Mouse (Mus musculus): ENCODE measurements around the gene Dio1. TPM values are rescaled to one million over a fixed set of nuclear protein-coding genes. Genes with fewer than 3 reads are reported as not detected.

The Dio1 gene
- total RNA-seq, 4 experiments from 2014 or later: 0.16 TPM; not detected in 3

DNA sequence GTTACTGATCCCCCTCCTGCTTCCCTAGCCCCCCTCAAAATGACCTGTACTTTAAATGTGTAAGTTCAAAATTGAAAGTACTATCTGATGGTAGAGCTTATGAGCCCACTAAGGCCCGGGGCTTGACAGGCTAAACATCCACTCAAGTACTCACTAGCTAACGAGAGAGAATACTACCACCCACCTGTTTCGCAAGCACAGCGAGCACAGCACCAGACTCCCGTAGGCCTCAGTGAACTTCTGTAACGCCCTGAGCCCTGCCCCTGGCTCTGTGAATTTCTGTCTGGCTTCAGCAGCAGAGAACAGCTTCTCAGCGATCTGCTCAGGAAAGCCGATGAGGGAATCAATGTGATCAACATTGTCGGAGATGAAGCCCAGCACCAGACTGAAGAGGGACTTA lies 59.9 kb downstream of the Dio1 start:
- DNase-seq (ENCODE audit: low spot score in 2 of 2): no peak

DNA sequence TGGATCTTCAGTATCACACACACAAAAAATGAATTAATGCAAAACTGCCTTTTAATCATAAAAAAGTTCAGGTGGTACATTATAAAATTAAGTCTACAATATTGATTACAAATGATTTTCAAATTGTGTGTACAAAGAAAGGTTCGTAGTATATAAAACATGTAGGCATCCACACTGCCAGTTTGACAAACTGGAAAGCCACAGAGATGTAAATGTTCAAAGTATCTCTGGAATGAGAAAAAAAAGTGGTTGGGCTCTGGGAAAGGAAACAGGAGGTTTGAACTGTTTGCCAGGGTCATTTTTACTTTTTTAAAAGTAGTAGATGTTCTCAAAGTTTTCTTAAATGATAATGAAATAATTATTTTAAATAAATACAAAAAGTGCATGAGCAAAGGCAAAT lies 60.9 kb downstream of the Dio1 start:
- DNase-seq (ENCODE audit: low spot score in 2 of 2): no peak

DNA sequence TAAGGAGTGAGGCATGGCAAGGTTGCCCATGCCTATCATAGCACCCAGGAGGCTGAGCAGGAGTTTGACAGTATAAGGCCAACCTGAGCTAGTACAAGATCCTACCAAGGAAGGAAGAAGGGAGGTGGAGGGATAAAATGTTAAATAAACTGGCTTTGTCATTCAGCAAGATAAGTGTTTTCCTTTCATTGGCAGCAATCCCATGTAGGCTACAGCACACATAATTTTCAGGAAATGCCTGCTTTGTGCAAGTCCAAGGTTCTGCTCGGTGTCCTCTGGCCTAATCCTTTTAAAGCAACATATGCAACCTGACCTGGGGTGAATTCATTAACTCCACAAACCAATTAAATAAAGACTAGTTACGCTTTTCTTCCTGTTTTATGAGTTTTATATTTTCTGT lies 61.6 kb downstream of the Dio1 start:
- DNase-seq (ENCODE audit: low spot score in 2 of 2): no peak

DNA sequence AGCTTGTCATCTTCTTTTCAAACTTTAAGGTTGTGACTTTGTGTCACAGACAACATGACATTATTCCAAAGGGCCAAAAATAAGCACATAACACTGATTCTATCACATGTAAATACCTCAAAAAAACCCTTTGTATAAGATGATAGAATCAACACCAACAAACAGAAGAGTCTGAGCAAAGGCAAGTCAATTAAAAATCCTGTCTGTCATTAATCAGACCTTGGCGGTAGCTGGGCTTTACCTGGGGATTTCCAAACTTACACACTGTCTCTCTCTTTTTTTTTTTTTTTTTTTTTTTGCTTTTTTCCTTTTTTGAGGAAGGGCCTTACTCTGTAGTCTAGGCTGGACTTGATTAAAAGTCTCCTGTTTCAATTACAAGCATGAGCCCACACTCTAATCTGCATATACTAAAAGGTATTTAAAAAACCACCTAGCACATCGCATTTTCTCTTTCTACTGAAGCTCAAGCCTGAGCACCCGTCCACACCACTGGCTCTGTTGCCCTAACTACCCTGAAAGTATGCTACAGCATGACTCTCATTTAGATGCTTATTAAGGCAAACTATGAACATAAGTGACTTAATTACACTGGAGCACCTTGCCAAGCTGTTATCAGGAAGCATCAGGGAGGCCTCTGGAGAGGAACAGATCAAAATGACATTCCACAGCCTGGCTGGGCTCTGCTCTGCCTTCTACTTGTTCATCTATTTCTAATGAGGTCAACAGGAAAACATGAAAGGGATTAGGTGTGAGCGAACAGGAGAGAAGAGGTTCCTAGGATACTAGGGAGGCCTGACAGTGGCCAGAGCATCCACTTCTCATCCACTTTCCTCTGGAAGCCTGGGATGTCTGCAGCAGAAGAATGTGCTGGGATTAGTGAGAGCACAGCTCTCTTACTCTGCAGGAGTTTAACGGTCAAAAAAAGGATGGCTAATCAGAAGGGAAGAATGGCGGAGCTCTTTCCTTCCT lies 63.3 kb downstream of the Dio1 start:
- DNase-seq (ENCODE audit: low spot score in 2 of 2): no peak

Other genes starting within 250 kb of the Dio1 start
- gene Mrpl37, start 240.3 kb downstream of the Dio1 start, total RNA-seq (2022): 10 to 100 TPM; 77.8 to 92.6 (median 86.3) TPM
- 10 to 100 TPM; 15.6 to 27.1 (median 16.7) TPM for gene Cyb5rl, start 240.2 kb downstream of the Dio1 start, total RNA-seq (2022)
- not detected for gene Cdcp2, start 210.3 kb downstream of the Dio1 start, total RNA-seq (2022)
- gene Tmem59, start 128.8 kb downstream of the Dio1 start, total RNA-seq (2022): 10 to 100 TPM; 79.9 to 91.5 (median 85.1) TPM
- 10 to 100 TPM; 11.0 to 14.8 (median 11.9) TPM for gene Tceanc2, start 128.1 kb downstream of the Dio1 start, total RNA-seq (2022)
- gene Ldlrad1, start 98.0 kb downstream of the Dio1 start, total RNA-seq (2022): not detected
- 10 to 100 TPM in 1 of 4 experiments, 1 to 10 TPM in 3; 7.1 to 11.4 (median 8.4) TPM for gene Lrrc42, start 53.6 kb downstream of the Dio1 start, total RNA-seq (2022)
- gene Hspb11, start 53.6 kb downstream of the Dio1 start, total RNA-seq (2022): 1 to 10 TPM; 6.2 to 9.1 (median 7.1) TPM
- 1 to 10 TPM; 7.4 to 9.7 (median 8.9) TPM for gene Yipf1, start 7.2 kb upstream of the Dio1 start, total RNA-seq (2022)
- gene Ndc1, start 60.6 kb upstream of the Dio1 start, total RNA-seq (2022): 1 to 10 TPM; 5.8 to 9.5 (median 6.5) TPM
- under 1 TPM in 3 of 4 experiments, not detected in 1; 0.12 to 0.58 (median 0.31) TPM for gene Glis1, start 127.4 kb upstream of the Dio1 start, total RNA-seq (2022)

All from gastrocnemius, adult 8-10 months (tissue).